Mouse (Mus musculus) thymus, postnatal 0 days (tissue): ENCODE measurements around the gene Insig2. TPM values are rescaled to one million over a fixed set of nuclear protein-coding genes. Genes with fewer than 3 reads are reported as not detected.

Experiments used
- DNase-seq: peaks from one replicate; pipeline ENCODE4 v3.0.0-alpha.2; 2015; ENCODE audit warnings: low spot score
- polyA plus RNA-seq: library from polyadenylated mRNA; unstranded; fragments of >200 nt; fragmentation: Nextera tagmentation; extraction: Ambion mirVana; gene quantifications from 2 replicates; pipeline ENCODE4 v1.2.1, GENCODE M21; 2015

Gene Insig2
- 43.0 and 45.0 TPM in 2 replicates for polyA plus RNA-seq

DNA sequence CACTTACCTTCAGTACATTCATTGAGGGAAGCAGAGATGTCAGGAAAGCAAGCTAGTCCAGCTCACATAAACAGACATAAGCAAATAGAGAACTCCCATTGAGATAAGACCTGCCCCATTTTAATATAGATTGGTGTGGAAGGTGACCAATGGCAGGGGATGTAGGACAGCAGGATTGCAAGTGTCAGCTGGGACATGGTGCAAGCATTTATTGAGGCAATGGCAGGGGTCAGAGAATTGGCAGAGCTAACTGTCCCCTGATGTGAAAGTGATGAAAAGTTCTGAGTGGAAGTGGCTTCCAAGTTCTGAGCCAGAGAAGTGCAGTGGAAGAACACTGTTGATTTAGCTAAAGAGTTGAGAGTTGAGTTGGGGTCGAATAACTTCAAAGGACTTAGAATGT is at the start of gene Insig2:
Gene Insig2, minus strand, starts transcription at position 105 of the 400 bp plus-strand sequence.
- DNase-seq, result no peak

- no peak for DNase-seq
Observed at GRCm38 (mm10) chr1:121381562-121381961, 49.2 kb upstream of the Insig2 start.

- no peak for DNase-seq
Observed at GRCm38 (mm10) chr1:121380033-121380432, 47.6 kb upstream of the Insig2 start.

GRCm38 (mm10) chr1:121377901-121378300 is 45.5 kb upstream of the Insig2 start:
- DNase-seq, result no peak

DNA sequence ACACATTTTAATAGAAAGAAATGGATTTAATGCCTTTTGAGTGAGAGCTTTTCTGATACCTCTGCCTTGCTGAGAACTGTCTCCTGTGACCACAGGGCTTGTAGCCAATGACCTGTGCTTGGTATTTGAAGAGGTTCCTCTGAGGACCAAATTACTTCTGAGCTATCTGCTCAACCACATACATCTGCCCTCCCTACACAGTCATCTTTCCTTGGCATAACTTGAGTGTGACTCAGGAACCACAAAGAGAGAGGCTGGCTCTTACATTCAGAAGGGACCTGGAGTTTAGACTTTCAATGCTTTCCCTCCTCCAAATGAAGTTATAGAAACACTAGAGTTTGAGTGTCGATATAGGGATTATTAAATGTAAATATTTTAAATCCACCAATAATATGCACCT is 45.0 kb upstream of the Insig2 start:
- DNase-seq, result no peak

GRCm38 (mm10) chr1:121373631-121374030 is 41.2 kb upstream of the Insig2 start:
- DNase-seq, result no peak

GRCm38 (mm10) chr1:121372656-121373055 is 40.3 kb upstream of the Insig2 start:
- DNase-seq, result no peak

- DNase-seq, result no peak
Observed at GRCm38 (mm10) chr1:121371449-121371848, 39.1 kb upstream of the Insig2 start.

- DNase-seq, result no peak
Observed at GRCm38 (mm10) chr1:121367257-121367656, 34.9 kb upstream of the Insig2 start.

GRCm38 (mm10) chr1:121360561-121360960 is 28.2 kb upstream of the Insig2 start:
- no peak for DNase-seq

DNA sequence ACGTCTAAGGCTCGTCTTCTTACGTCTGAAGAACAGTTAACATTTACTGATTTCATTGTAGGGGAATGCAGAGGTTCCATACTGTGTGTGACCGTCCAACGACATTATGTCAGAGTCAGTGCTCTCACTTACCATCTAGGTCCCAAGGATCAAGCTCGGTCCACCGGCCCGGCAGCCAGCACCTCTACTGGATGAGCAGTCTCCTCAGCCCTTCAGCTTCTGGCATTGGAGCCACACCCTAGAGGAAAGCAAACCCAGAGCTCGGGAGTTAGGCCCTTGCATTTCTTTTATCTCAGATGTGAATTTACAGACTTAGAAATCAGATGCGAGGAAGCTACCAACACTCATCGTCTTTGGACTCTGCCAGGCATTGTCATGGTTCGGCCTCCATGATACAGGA is 27.3 kb upstream of the Insig2 start:
- no peak for DNase-seq

DNA sequence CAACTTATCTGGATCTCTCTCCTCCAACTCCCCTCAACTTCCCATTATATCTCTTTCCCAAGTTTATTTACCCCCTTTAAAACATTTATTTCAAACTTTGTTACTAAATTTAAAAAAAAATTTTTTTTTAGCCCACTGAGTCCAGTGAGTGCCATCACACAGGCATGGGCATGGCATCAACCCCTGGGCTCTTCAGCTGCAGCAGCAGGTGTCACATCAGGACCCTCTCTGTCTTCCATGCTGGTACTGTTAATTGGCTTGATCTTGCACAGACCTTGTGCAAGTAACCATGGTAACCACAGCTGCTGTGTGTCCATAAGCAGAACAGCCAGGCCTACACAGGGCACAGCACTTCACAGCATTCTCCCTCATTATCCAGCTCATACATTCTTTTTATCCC is 21.4 kb upstream of the Insig2 start:
- DNase-seq, result no peak

DNA sequence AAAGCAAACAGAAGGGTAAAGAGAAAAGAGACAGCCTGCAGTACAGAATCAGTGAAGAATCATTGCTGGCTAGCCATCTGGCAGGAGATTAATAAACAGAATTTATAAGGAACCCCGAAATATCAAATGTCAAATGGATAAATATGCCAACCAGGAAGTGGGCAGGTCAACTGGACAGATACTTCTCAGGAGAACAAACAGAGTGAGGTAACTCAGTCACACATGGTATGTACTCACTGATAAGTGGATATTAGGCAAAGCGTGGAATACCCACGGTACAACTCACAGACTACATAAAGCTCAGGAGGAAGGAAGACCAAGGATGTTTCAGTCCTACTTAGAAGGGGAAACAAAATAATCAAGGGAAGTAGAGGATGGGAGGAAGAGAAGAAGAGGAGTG is 18.6 kb upstream of the Insig2 start:
- no peak for DNase-seq

- DNase-seq, result no peak
Observed at GRCm38 (mm10) chr1:121350616-121351015, 18.2 kb upstream of the Insig2 start.

- DNase-seq, result no peak
Observed at GRCm38 (mm10) chr1:121348875-121349847, 16.8 kb upstream of the Insig2 start.

DNA sequence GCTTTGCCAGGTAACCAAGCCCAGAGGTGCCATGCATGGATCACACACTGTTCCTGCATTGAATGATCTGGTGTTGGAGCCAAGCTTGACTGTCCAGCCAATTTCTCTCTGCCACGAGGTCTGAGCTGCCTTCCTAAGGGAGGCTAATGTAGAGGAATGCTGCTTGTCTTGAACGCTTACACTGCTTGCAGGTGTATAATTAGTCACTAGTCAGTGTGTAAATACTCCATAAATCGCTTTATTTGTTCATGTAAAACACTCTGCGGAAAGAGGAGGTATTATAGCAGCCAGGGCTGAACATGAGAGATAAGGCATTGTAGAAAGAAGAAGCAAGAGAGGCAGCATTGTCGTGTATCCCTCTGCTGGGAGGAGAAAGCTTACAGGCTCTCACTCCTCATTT is 11.6 kb upstream of the Insig2 start:
- no peak for DNase-seq

GRCm38 (mm10) chr1:121335789-121336188 is 3.4 kb upstream of the Insig2 start:
- DNase-seq, result no peak

DNA sequence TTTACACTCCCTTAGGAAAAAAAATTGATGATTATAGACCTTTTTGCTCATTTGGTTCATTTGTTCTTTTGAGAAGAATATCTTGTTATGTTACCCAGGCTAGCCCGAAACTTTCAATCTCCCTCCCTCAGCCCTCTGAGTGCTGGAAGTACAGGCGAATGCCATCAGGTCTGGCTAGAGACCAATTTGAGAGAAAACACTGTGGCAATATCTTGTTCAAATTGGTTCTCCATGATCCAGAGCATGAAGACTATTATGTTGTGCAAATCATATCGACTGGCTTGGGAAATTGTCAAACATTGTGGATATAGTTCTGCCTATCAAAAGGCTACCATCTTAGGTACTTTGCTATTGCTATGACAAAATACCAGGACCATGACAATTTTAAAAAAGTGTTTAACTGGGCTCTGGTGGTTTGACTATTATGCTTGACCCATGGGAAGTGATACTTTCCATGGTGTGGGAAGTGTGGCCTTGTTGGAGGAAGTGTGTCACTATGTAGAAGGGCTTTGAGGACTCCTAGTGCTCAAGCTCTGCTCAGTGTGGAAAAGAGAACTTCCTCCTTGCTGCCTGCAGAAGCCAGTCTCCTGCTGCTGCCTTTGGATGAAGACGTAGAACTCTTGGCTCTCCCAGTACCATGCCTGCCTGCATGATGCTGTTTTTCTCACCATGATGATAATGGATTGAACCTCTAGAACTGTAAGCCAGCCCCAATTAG is 1.8 kb upstream of the Insig2 start:
- DNase-seq, result no peak

DNA sequence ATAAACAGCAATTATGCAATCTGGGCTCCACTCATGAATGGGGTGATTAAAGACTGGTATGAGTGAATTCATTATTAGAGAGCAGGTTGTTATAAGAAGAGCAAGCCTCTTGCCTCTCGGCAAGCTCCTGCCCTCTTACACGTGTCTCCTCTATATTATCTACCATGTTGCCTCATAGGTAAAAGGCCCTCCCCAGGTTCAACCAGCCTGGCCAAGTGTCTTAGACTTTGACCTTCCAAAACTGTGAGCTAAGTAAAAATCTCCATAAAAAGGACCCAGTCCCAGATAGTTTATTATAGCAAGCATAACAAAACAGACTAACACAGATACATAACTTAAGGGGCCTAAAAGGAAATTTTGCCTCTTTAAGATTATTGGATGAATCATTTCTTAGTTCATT is 1.8 kb downstream of the Insig2 start:
- DNase-seq, result no peak

DNA sequence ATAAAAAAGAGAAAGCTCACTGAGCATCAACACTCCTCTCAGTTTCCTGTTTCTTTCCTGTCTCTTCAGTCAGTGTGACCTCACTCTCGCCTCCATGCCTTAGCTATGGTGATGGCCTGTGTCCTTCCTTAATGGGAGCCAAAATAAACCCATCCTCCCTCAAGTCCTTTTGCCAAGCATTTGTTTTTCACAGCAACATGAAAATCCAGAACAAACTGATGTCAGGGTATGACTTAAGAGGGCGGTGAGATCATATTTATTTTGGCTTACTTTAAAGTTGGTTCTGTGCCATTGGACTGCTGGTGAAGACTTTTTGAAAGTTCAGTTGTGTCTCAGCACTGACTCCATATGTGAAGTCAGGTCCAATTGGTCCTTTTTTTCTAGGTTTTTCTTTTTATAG is 3.0 kb downstream of the Insig2 start:
- no peak for DNase-seq

GRCm38 (mm10) chr1:121328193-121328555 is 4.2 kb downstream of the Insig2 start:
- no peak for DNase-seq
